In genomic region chr7:130827431-130827830, GRCm38 (mm10) we compare ENCODE assay signal across 9 mouse cellular contexts. TPM values are rescaled to one million over a fixed set of nuclear protein-coding genes. Genes with fewer than 3 reads are reported as not detected.
DNase-seq lines count a peak whose midpoint lies in the region; ATAC-seq and TF ChIP-seq lines count a peak whose summit lies in the region.
"Had no signal": no experiment of that assay in that cellular context is flagged by ENCODE, and none has a peak within 500 bp of the region (broad histone marks: within the 10 kb centered on the region; RNA-seq: fewer than 3 reads in every experiment).

No protein-coding gene starts in this region.

- intact Hi-C loops in heart, postnatal 10 days (cut with DNase I), result loop anchor here (1.0 to 5.0 kb wide), 5 partner anchors 40 to 215 kb away; partner anchors contain the start of gene Plekha1

- TF ChIP-seq POLR2A in limb, embryonic 14.5 days (IDR thresholded peaks at IDR 0.05; ENCODE audit: borderline replicate concordance, extremely low read depth, insufficient read depth, insufficient read length), result no peak
- no peak for TF ChIP-seq POLR2A in small intestine, adult 2 months (IDR thresholded peaks at IDR 0.05; ENCODE audit: low read depth, low read length)

- no peak overlapping the region for H3K9ac ChIP-seq in midbrain, embryonic 11.5 days (ENCODE audit: low read length)
- H3K9ac ChIP-seq in midbrain, embryonic 16.5 days (ENCODE audit: low read depth, low read length), result no peak overlapping the region
- no peak overlapping the region for H3K9ac ChIP-seq in limb, embryonic 14.5 days (ENCODE audit: low read depth, low read length, severe bottlenecking)
- H3K9ac ChIP-seq: midbrain, embryonic 12.5 days had no signal

- peak; percentile 45; the same call in 1 of the 2 replicates for TF ChIP-seq CTCF in small intestine, adult 2 months (IDR thresholded peaks at IDR 0.05; ENCODE audit: extremely low read depth, insufficient read length, insufficient replicate concordance, low read depth, low read length)

- no peak overlapping the region for H3K4me3 ChIP-seq in midbrain, embryonic 11.5 days (ENCODE audit: low read depth, low read length)
- H3K4me3 ChIP-seq in midbrain, embryonic 16.5 days (ENCODE audit: low read depth, low read length), result no peak overlapping the region
- no peak overlapping the region for H3K4me3 ChIP-seq in limb, embryonic 14.5 days (replicated peaks; ENCODE audit: low read length)
- H3K4me3 ChIP-seq in small intestine, adult 2 months (ENCODE audit: low read depth, low read length), result no peak overlapping the region
- H3K4me3 ChIP-seq: midbrain, embryonic 12.5 days had no signal

- 63% methylated on average over 3 of the region's 3 CpGs for WGBS in midbrain, embryonic 11.5 days
- 56% methylated on average over 3 of the region's 3 CpGs for whole genome bisulfite sequencing in midbrain, embryonic 16.5 days
- WGBS in limb, embryonic 14.5 days, result 31% methylated on average over 3 of the region's 3 CpGs
- WGBS in small intestine, adult 2 months, result 36% methylated on average over 3 of the region's 3 CpGs

- no peak overlapping the region for H3K4me2 ChIP-seq in midbrain, embryonic 11.5 days
- no peak overlapping the region for H3K4me2 ChIP-seq in midbrain, embryonic 16.5 days (ENCODE audit: low read length)
- no peak overlapping the region for H3K4me2 ChIP-seq in limb, embryonic 14.5 days (replicated peaks; ENCODE audit: low read depth, low read length, severe bottlenecking)
- H3K4me2 ChIP-seq: midbrain, embryonic 12.5 days had no signal

- no peak overlapping the region for H3K27ac ChIP-seq in midbrain, embryonic 11.5 days (ENCODE audit: low read depth, low read length)
- no peak overlapping the region for H3K27ac ChIP-seq in midbrain, embryonic 16.5 days (ENCODE audit: low read length)
- H3K27ac ChIP-seq in limb, embryonic 14.5 days (replicated peaks; ENCODE audit: low read depth, low read length), result no peak overlapping the region
- peak overlapping the region; percentile 40; the same call in 1 of the 2 replicates for H3K27ac ChIP-seq in small intestine, adult 2 months (ENCODE audit: insufficient read depth, low read depth, low read length)
- H3K27ac ChIP-seq: midbrain, embryonic 12.5 days had no signal

- H3K27me3 ChIP-seq in midbrain, embryonic 11.5 days (ENCODE audit: control insufficient read depth, insufficient read depth, low read length), result no peaks in the 10 kb centered on the region
- no peaks in the 10 kb centered on the region for H3K27me3 ChIP-seq in midbrain, embryonic 16.5 days (ENCODE audit: control insufficient read depth, insufficient read depth, low read depth, low read length)
- no peaks in the 10 kb centered on the region for H3K27me3 ChIP-seq in limb, embryonic 14.5 days (ENCODE audit: control insufficient read depth, insufficient read depth, low read length)
- no peaks in the 10 kb centered on the region for H3K27me3 ChIP-seq in small intestine, adult 2 months (ENCODE audit: control insufficient read depth, insufficient read depth, low read length)

- peak; percentile 46 to 85 for DNase-seq in adrenal gland, adult (ENCODE audit: inconsistent age in 2 of 2, low spot score in 1 of 2)
- DNase-seq in adrenal gland, adult 8-10 months, result no peak
- DNase-seq in midbrain, embryonic 11.5 days (ENCODE audit: low spot score, missing footprints), result peak; percentile 92
- DNase-seq in brain, adult 2 months (ENCODE audit: low read depth, low spot score), result peak; percentile 86
- DNase-seq in heart, postnatal 10 days, result peak; percentile 70 to 84
- peak; percentile 51 for DNase-seq in limb, embryonic 14.5 days (ENCODE audit: low spot score)

- no peaks in the 10 kb centered on the region for H3K4me1 ChIP-seq in midbrain, embryonic 11.5 days (ENCODE audit: control insufficient read depth, insufficient read depth, low read length)
- H3K4me1 ChIP-seq in midbrain, embryonic 16.5 days (ENCODE audit: control insufficient read depth, insufficient read depth, low read length), result no peaks in the 10 kb centered on the region
- H3K4me1 ChIP-seq in limb, embryonic 14.5 days (ENCODE audit: control insufficient read depth, insufficient read depth, low read length), result no peaks in the 10 kb centered on the region
- H3K4me1 ChIP-seq in small intestine, adult 2 months (ENCODE audit: control insufficient read depth, insufficient read depth, insufficient read length, low read length), result peaks cover 2% of the 10 kb centered on the region; the same call in 1 of the 2 replicates
- H3K4me1 ChIP-seq: midbrain, embryonic 12.5 days had no signal

- ATAC-seq in midbrain, embryonic 11.5 days (ENCODE audit: low FRiP score), result 0 out of 2 replicates have a peak, but pooled peaks have one; percentile 9
- ATAC-seq in midbrain, embryonic 16.5 days, result no peak
- no peak for ATAC-seq in limb, embryonic 14.5 days (ENCODE audit: low FRiP score, low read depth)

- no peaks in the 10 kb centered on the region for H3K9me3 ChIP-seq in midbrain, embryonic 11.5 days (ENCODE audit: control insufficient read depth, low read length)
- H3K9me3 ChIP-seq in midbrain, embryonic 16.5 days (replicated peaks; ENCODE audit: control insufficient read depth, low read length, poor library complexity, severe bottlenecking), result no peaks in the 10 kb centered on the region
- H3K9me3 ChIP-seq in limb, embryonic 14.5 days (ENCODE audit: control insufficient read depth, low read length), result no peaks in the 10 kb centered on the region
- H3K9me3 ChIP-seq: midbrain, embryonic 12.5 days had no signal

- no peaks in the 10 kb centered on the region for H3K36me3 ChIP-seq in midbrain, embryonic 11.5 days (ENCODE audit: control insufficient read depth, insufficient read depth, low read length)
- no peaks in the 10 kb centered on the region for H3K36me3 ChIP-seq in midbrain, embryonic 16.5 days (ENCODE audit: control insufficient read depth, insufficient read depth, low read length)
- no peaks in the 10 kb centered on the region for H3K36me3 ChIP-seq in limb, embryonic 14.5 days (ENCODE audit: control insufficient read depth, insufficient read depth, low read length)
- no peaks in the 10 kb centered on the region for H3K36me3 ChIP-seq in small intestine, adult 2 months (ENCODE audit: control insufficient read depth, insufficient read depth, low read length)
- H3K36me3 ChIP-seq: midbrain, embryonic 12.5 days had no signal

RNA-seq across cellular contexts. Expression of gene Plekha1, which starts 38.1 kb away (rescaled TPM):
- total RNA-seq in adrenal gland, adult 8-10 months (2022), result 10 to 100 TPM; 23.5 to 45.4 (median 33.9) TPM
- 37.6 and 40.8 TPM in 2 replicates for polyA plus RNA-seq in midbrain, embryonic 11.5 days (2014; fragmentation: Nextera tagmentation; extraction: Ambion mirVana)
- polyA plus RNA-seq in midbrain, embryonic 16.5 days (2015; fragmentation: Nextera tagmentation; extraction: Ambion mirVana), result 66.1 and 72.3 TPM in 2 replicates
- total RNA-seq in heart, postnatal 10 days (2021), result 10 to 100 TPM; 60.5 to 68.1 TPM
- polyA plus RNA-seq in limb, embryonic 14.5 days (2012; rRNA removed), result 47.9 and 53.5 TPM in 2 replicates
- 34.1 and 34.8 TPM in 2 replicates for polyA plus RNA-seq in limb, embryonic 14.5 days (2014; fragmentation: Nextera tagmentation; extraction: Ambion mirVana)
- 12.0 and 63.7 TPM in 2 replicates for polyA plus RNA-seq in small intestine, adult 2 months (2012; rRNA removed)

RNA-seq across cellular contexts. Expression of gene Btbd16, which starts 53.6 kb away (rescaled TPM):
- total RNA-seq in adrenal gland, adult 8-10 months (2022), result under 1 TPM in 2 of 4 experiments, not detected in 2; 0.30 to 0.55 TPM
- polyA plus RNA-seq in midbrain, embryonic 11.5 days (2014; fragmentation: Nextera tagmentation; extraction: Ambion mirVana), result not detected in 2 replicates
- polyA plus RNA-seq in midbrain, embryonic 16.5 days (2015; fragmentation: Nextera tagmentation; extraction: Ambion mirVana), result 0.31 TPM in 1 of 2 replicates, not detected in the other
- under 1 TPM in 1 of 2 experiments, not detected in 1; 0.22 TPM for total RNA-seq in heart, postnatal 10 days (2021)
- polyA plus RNA-seq in limb, embryonic 14.5 days (2012; rRNA removed), result 0.05 TPM in 1 of 2 replicates, not detected in the other
- polyA plus RNA-seq in limb, embryonic 14.5 days (2014; fragmentation: Nextera tagmentation; extraction: Ambion mirVana), result not detected in 2 replicates
- polyA plus RNA-seq in small intestine, adult 2 months (2012; rRNA removed), result 0.10 TPM in 1 of 2 replicates, not detected in the other
- polyA plus RNA-seq: midbrain, embryonic 12.5 days had no signal
